Mouse (Mus musculus): ENCODE measurements around the gene Pagr1b. TPM values are rescaled to one million over a fixed set of nuclear protein-coding genes. Genes with fewer than 3 reads are reported as not detected.

Gene Pagr1b
- polyA plus RNA-seq, 1 experiment from 2014 or later, result 0.44 TPM

GRCm38 (mm10) chr7:126965568-126965967, 50.7 kb downstream of the Pagr1b start:
- ATAC-seq (ENCODE audit: extremely low read depth, insufficient number of reproducible peaks, low FRiP score, low TSS enrichment), result no peak
- WGBS, result 45% methylated on average over 3 of the region's 3 CpGs

GRCm38 (mm10) chr7:126963548-126964286, 52.6 kb downstream of the Pagr1b start:
- WGBS, result 25% methylated on average over 19 of the region's 19 CpGs
- no peak overlapping the region for H3K9ac ChIP-seq
- H3K4me3 ChIP-seq, result no peak overlapping the region

More at GRCm38 (mm10) chr7:126965568-126965967, 50.7 kb downstream of the Pagr1b start:
- Histone ChIP-seq H3K27ac (replicated peaks) (no peak overlapping the region), H3K4me2 (no peak overlapping the region), H3K9ac (no peak overlapping the region), H3K4me1 (peaks cover 5% of the 10 kb centered on the region; the same call in 1 of the 2 replicates), H3K27me3 (replicated peaks) (peaks cover 39% of the 10 kb centered on the region), H3K4me3 (no peak overlapping the region), H3K36me3 (no peaks in the 10 kb centered on the region), H3K9me3 (no peaks in the 10 kb centered on the region)

GRCm38 (mm10) chr7:126961965-126962364, 54.3 kb downstream of the Pagr1b start:
- H3K9me3 ChIP-seq, result no peaks in the 10 kb centered on the region

More at GRCm38 (mm10) chr7:126963548-126964286, 52.6 kb downstream of the Pagr1b start:
- no peaks in the 10 kb centered on the region for H3K9me3 ChIP-seq
- peaks cover 5% of the 10 kb centered on the region; the same call in 1 of the 2 replicates for H3K4me1 ChIP-seq
- H3K4me2 ChIP-seq, result no peak overlapping the region
- no peak overlapping the region for H3K27ac ChIP-seq (replicated peaks)
- ATAC-seq (ENCODE audit: extremely low read depth, insufficient number of reproducible peaks, low FRiP score, low TSS enrichment), result no peak
- no peaks in the 10 kb centered on the region for H3K36me3 ChIP-seq
- H3K27me3 ChIP-seq (replicated peaks), result peaks cover 39% of the 10 kb centered on the region

GRCm38 (mm10) chr7:126961095-126961494, 55.2 kb downstream of the Pagr1b start:
- peaks cover 5% of the 10 kb centered on the region; the same call in 1 of the 2 replicates for H3K4me1 ChIP-seq
- H3K36me3 ChIP-seq, result no peaks in the 10 kb centered on the region
- H3K4me2 ChIP-seq, result no peak overlapping the region
- WGBS, result 73% methylated on average over 5 of the region's 5 CpGs
- H3K9ac ChIP-seq, result no peak overlapping the region
- H3K9me3 ChIP-seq, result no peaks in the 10 kb centered on the region
- H3K4me3 ChIP-seq, result no peak overlapping the region
- no peak for ATAC-seq (ENCODE audit: extremely low read depth, insufficient number of reproducible peaks, low FRiP score, low TSS enrichment)
- H3K27ac ChIP-seq (replicated peaks), result no peak overlapping the region
- peaks cover 45% of the 10 kb centered on the region for H3K27me3 ChIP-seq (replicated peaks)

More at GRCm38 (mm10) chr7:126961965-126962364, 54.3 kb downstream of the Pagr1b start:
- Histone ChIP-seq H3K4me1 (peaks cover 5% of the 10 kb centered on the region; the same call in 1 of the 2 replicates), H3K27ac (replicated peaks) (no peak overlapping the region), H3K27me3 (replicated peaks) (peaks cover 45% of the 10 kb centered on the region), H3K36me3 (no peaks in the 10 kb centered on the region), H3K4me3 (no peak overlapping the region), H3K9ac (no peak overlapping the region), H3K4me2 (no peak overlapping the region)
- ATAC-seq (ENCODE audit: extremely low read depth, insufficient number of reproducible peaks, low FRiP score, low TSS enrichment), result no peak
- 81% methylated on average over 4 of the region's 4 CpGs for WGBS

GRCm38 (mm10) chr7:126959780-126960179, 56.5 kb downstream of the Pagr1b start:
- Histone ChIP-seq H3K9me3 (no peaks in the 10 kb centered on the region), H3K36me3 (no peaks in the 10 kb centered on the region), H3K4me1 (peaks cover 5% of the 10 kb centered on the region; the same call in 1 of the 2 replicates), H3K4me2 (no peak overlapping the region), H3K27me3 (replicated peaks) (peaks cover 45% of the 10 kb centered on the region), H3K9ac (no peak overlapping the region), H3K27ac (replicated peaks) (no peak overlapping the region), H3K4me3 (no peak overlapping the region)
- 62% methylated on average over 9 of the region's 9 CpGs for WGBS
- no peak for ATAC-seq (ENCODE audit: extremely low read depth, insufficient number of reproducible peaks, low FRiP score, low TSS enrichment)

GRCm38 (mm10) chr7:126955125-126955524, 61.2 kb downstream of the Pagr1b start:
- H3K4me3 ChIP-seq, result no peak overlapping the region
- no peak for ATAC-seq (ENCODE audit: extremely low read depth, insufficient number of reproducible peaks, low FRiP score, low TSS enrichment)
- WGBS, result 60% methylated on average over 3 of the region's 3 CpGs
- no peak overlapping the region for H3K27ac ChIP-seq (replicated peaks)
- no peak overlapping the region for H3K9ac ChIP-seq
- peaks cover 5% of the 10 kb centered on the region for H3K4me1 ChIP-seq
- H3K27me3 ChIP-seq (replicated peaks), result peaks cover 46% of the 10 kb centered on the region
- no peaks in the 10 kb centered on the region for H3K9me3 ChIP-seq
- no peaks in the 10 kb centered on the region for H3K36me3 ChIP-seq
- H3K4me2 ChIP-seq, result no peak overlapping the region

- H3K4me2 ChIP-seq, result no peak overlapping the region
- no peaks in the 10 kb centered on the region for H3K9me3 ChIP-seq
- 1% methylated on average over 8 of the region's 8 CpGs for WGBS
- H3K9ac ChIP-seq, result no peak overlapping the region
- H3K36me3 ChIP-seq, result 0 out of 2 replicates have a peak, but pooled peaks cover under 1% of the 10 kb centered on the region
- H3K4me1 ChIP-seq, result peaks cover 15% of the 10 kb centered on the region
- peaks cover 62% of the 10 kb centered on the region for H3K27me3 ChIP-seq (replicated peaks)
- no peak overlapping the region for H3K27ac ChIP-seq (replicated peaks)
- ATAC-seq (ENCODE audit: extremely low read depth, insufficient number of reproducible peaks, low FRiP score, low TSS enrichment), result no peak
- no peak overlapping the region for H3K4me3 ChIP-seq
Measured at GRCm38 (mm10) chr7:126952646-126953045, 63.6 kb downstream of the Pagr1b start.

GRCm38 (mm10) chr7:126951741-126952140, 64.5 kb downstream of the Pagr1b start:
- 3% methylated on average over 4 of the region's 4 CpGs for WGBS
- ATAC-seq (ENCODE audit: extremely low read depth, insufficient number of reproducible peaks, low FRiP score, low TSS enrichment), result no peak
- H3K27ac ChIP-seq (replicated peaks), result no peak overlapping the region

More at GRCm38 (mm10) chr7:126951741-126952140, 64.5 kb downstream of the Pagr1b start:
- Histone ChIP-seq H3K4me1 (peaks cover 15% of the 10 kb centered on the region), H3K4me2 (no peak overlapping the region), H3K27me3 (replicated peaks) (peaks cover 58% of the 10 kb centered on the region), H3K4me3 (no peak overlapping the region), H3K36me3 (0 out of 2 replicates have a peak, but pooled peaks cover 8% of the 10 kb centered on the region), H3K9ac (no peak overlapping the region), H3K9me3 (no peaks in the 10 kb centered on the region)

Small RNAs within 50 kb of the gene (microRNA-seq; reads per million reads assigned to microRNA genes)
- not detected for gene Gm44343

Other genes starting within 250 kb of the Pagr1b start
- 79.1 and 86.2 TPM in 2 replicates for gene Ypel3, start 239.5 kb downstream of the Pagr1b start, polyA plus RNA-seq (2015; fragmentation: Nextera tagmentation; extraction: Ambion mirVana)
- gene Tbx6, start 235.0 kb downstream of the Pagr1b start, polyA plus RNA-seq (2015; fragmentation: Nextera tagmentation; extraction: Ambion mirVana), result 0.32 and 0.33 TPM in 2 replicates
- 151 and 166 TPM in 2 replicates for gene Ppp4c, start 224.0 kb downstream of the Pagr1b start, polyA plus RNA-seq (2015; fragmentation: Nextera tagmentation; extraction: Ambion mirVana)
- gene Fam57b, start 218.8 kb downstream of the Pagr1b start, polyA plus RNA-seq (2015; fragmentation: Nextera tagmentation; extraction: Ambion mirVana), result 0.29 and 0.32 TPM in 2 replicates
- not detected in 2 replicates for gene 4930451I11Rik, start 184.8 kb downstream of the Pagr1b start, polyA plus RNA-seq (2015; fragmentation: Nextera tagmentation; extraction: Ambion mirVana)
- gene Doc2a, start 169.1 kb downstream of the Pagr1b start, polyA plus RNA-seq (2015; fragmentation: Nextera tagmentation; extraction: Ambion mirVana), result 0.15 and 0.17 TPM in 2 replicates
- 18.8 and 23.1 TPM in 2 replicates for gene Hirip3, start 154.5 kb downstream of the Pagr1b start, polyA plus RNA-seq (2015; fragmentation: Nextera tagmentation; extraction: Ambion mirVana)
- 55.6 and 55.8 TPM in 2 replicates for gene Ino80e, start 154.1 kb downstream of the Pagr1b start, polyA plus RNA-seq (2015; fragmentation: Nextera tagmentation; extraction: Ambion mirVana)
- gene Taok2, start 131.8 kb downstream of the Pagr1b start, polyA plus RNA-seq (2015; fragmentation: Nextera tagmentation; extraction: Ambion mirVana), result 31.8 and 32.1 TPM in 2 replicates
- 20.4 and 21.5 TPM in 2 replicates for gene Tmem219, start 93.6 kb downstream of the Pagr1b start, polyA plus RNA-seq (2015; fragmentation: Nextera tagmentation; extraction: Ambion mirVana)
- 13.1 and 14.0 TPM in 2 replicates for gene Kctd13, start 87.6 kb downstream of the Pagr1b start, polyA plus RNA-seq (2015; fragmentation: Nextera tagmentation; extraction: Ambion mirVana)
- gene Asphd1, start 66.9 kb downstream of the Pagr1b start, polyA plus RNA-seq (2015; fragmentation: Nextera tagmentation; extraction: Ambion mirVana), result 0.20 TPM in 2 replicates
- 0.19 and 0.73 TPM in 2 replicates for gene Sez6l2, start 65.9 kb downstream of the Pagr1b start, polyA plus RNA-seq (2015; fragmentation: Nextera tagmentation; extraction: Ambion mirVana)
- 69.5 and 79.9 TPM in 2 replicates for gene Cdipt, start 40.6 kb downstream of the Pagr1b start, polyA plus RNA-seq (2015; fragmentation: Nextera tagmentation; extraction: Ambion mirVana)
- 0.59 and 1.7 TPM in 2 replicates for gene Cdiptos, start 40.4 kb downstream of the Pagr1b start, polyA plus RNA-seq (2015; fragmentation: Nextera tagmentation; extraction: Ambion mirVana)
- 11.2 and 11.9 TPM in 2 replicates for gene Mvp, start 1.9 kb downstream of the Pagr1b start, polyA plus RNA-seq (2015; fragmentation: Nextera tagmentation; extraction: Ambion mirVana)
- gene Pagr1a, start 868 bp upstream of the Pagr1b start, polyA plus RNA-seq (2015; fragmentation: Nextera tagmentation; extraction: Ambion mirVana), result 55.6 and 76.2 TPM in 2 replicates
- 13.8 and 25.7 TPM in 2 replicates for gene Gm42742, start 4.6 kb upstream of the Pagr1b start, polyA plus RNA-seq (2015; fragmentation: Nextera tagmentation; extraction: Ambion mirVana)
- gene Prrt2, start 4.7 kb upstream of the Pagr1b start, polyA plus RNA-seq (2015; fragmentation: Nextera tagmentation; extraction: Ambion mirVana), result 1.6 TPM in 2 replicates
- 31.0 and 34.5 TPM in 2 replicates for gene Maz, start 10.6 kb upstream of the Pagr1b start, polyA plus RNA-seq (2015; fragmentation: Nextera tagmentation; extraction: Ambion mirVana)
- gene Kif22, start 26.0 kb upstream of the Pagr1b start, polyA plus RNA-seq (2015; fragmentation: Nextera tagmentation; extraction: Ambion mirVana), result 72.4 and 79.2 TPM in 2 replicates
- gene Zg16, start 70.8 kb upstream of the Pagr1b start, polyA plus RNA-seq (2015; fragmentation: Nextera tagmentation; extraction: Ambion mirVana), result not detected in 2 replicates
- 1.0 and 1.1 TPM in 2 replicates for gene AI467606, start 74.9 kb upstream of the Pagr1b start, polyA plus RNA-seq (2015; fragmentation: Nextera tagmentation; extraction: Ambion mirVana)
- 3.2 and 4.7 TPM in 2 replicates for gene Qprt, start 105.7 kb upstream of the Pagr1b start, polyA plus RNA-seq (2015; fragmentation: Nextera tagmentation; extraction: Ambion mirVana)
- 0.13 and 0.36 TPM in 2 replicates for gene Spn, start 121.3 kb upstream of the Pagr1b start, polyA plus RNA-seq (2015; fragmentation: Nextera tagmentation; extraction: Ambion mirVana)
- 42.1 TPM in 2 replicates for gene Cd2bp2, start 179.6 kb upstream of the Pagr1b start, polyA plus RNA-seq (2015; fragmentation: Nextera tagmentation; extraction: Ambion mirVana)
- 18.0 and 18.2 TPM in 2 replicates for gene Tbc1d10b, start 192.0 kb upstream of the Pagr1b start, polyA plus RNA-seq (2015; fragmentation: Nextera tagmentation; extraction: Ambion mirVana)
- gene Mylpf, start 192.4 kb upstream of the Pagr1b start, polyA plus RNA-seq (2015; fragmentation: Nextera tagmentation; extraction: Ambion mirVana), result 17.0 and 24.9 TPM in 2 replicates
- gene Zfp553, start 216.6 kb upstream of the Pagr1b start, polyA plus RNA-seq (2015; fragmentation: Nextera tagmentation; extraction: Ambion mirVana), result 21.4 and 24.1 TPM in 2 replicates
- 23.1 and 23.2 TPM in 2 replicates for gene Sept1, start 216.6 kb upstream of the Pagr1b start, polyA plus RNA-seq (2015; fragmentation: Nextera tagmentation; extraction: Ambion mirVana)
- gene Zfp771, start 227.8 kb upstream of the Pagr1b start, polyA plus RNA-seq (2015; fragmentation: Nextera tagmentation; extraction: Ambion mirVana), result 32.6 and 32.9 TPM in 2 replicates
- gene Dctpp1, start 244.2 kb upstream of the Pagr1b start, polyA plus RNA-seq (2015; fragmentation: Nextera tagmentation; extraction: Ambion mirVana), result 161 and 179 TPM in 2 replicates

Measured in heart, embryonic 13.5 days (tissue).